Mouse (Mus musculus): ENCODE measurements around the gene Efcab6. TPM values are rescaled to one million over a fixed set of nuclear protein-coding genes. Genes with fewer than 3 reads are reported as not detected.

Efcab6 gene
- polyA plus RNA-seq, 1 experiment: not detected

DNA sequence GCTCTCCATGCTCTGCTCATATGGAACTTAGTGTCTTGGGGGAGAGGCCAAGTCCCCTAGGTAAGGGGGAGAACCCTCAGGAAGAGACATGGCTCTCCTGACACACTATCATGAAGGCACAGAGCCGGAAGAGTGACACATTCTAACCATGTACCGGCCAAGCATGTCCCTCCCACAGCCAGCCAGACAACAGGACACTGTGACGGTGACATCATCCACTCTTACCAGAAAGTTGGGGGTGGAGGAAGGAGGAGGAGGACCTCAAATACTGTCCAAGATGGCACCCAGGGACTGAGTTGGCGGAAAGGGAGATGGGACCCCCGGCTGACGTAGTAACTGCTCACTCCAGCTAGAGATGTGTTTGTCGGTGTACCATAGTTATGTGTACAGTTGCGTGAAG is 181.4 kb downstream of the Efcab6 start:
- TF ChIP-seq CTCF (IDR thresholded peaks at IDR 0.05; ENCODE audit: control insufficient read depth, insufficient read depth, low read length): no peak
- TF ChIP-seq POLR2A (IDR thresholded peaks at IDR 0.05; ENCODE audit: borderline replicate concordance, control insufficient read depth, low read depth, low read length): no peak
- H3K4me1 ChIP-seq (ENCODE audit: control insufficient read depth, insufficient read depth, low read length): no peaks in the 10 kb centered on the region; the same call in 1 of the 2 replicates
- no peak overlapping the region for H3K27ac ChIP-seq (ENCODE audit: control insufficient read depth, insufficient read depth, low read depth, low read length, poor library complexity)
- 89% methylated on average over 8 of the region's 8 CpGs for WGBS
- no peak overlapping the region for H3K4me3 ChIP-seq (replicated peaks; ENCODE audit: control insufficient read depth, low read depth, low read length)

DNA sequence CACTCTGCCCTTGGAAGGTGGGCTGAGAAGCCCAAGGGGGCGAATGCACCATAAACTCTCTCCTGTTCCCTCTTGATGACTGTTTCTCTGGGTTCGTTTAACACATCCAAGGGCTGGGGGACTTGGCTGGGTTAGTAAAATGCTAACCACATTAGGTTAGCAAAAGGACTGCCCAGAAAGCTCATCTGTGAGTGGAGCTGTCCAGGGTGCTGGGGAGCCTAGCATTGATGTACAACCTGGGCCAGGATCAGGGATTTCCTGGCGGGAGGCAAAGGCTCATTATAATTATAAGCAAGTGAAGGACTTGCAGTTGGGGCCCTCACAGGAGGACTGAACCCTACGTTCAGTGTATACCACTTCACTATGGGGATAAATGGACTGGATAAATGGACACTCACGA is 185.3 kb downstream of the Efcab6 start:
- no peak overlapping the region for H3K27ac ChIP-seq (ENCODE audit: control insufficient read depth, insufficient read depth, low read depth, low read length, poor library complexity)
- no peaks in the 10 kb centered on the region; the same call in 1 of the 2 replicates for H3K4me1 ChIP-seq (ENCODE audit: control insufficient read depth, insufficient read depth, low read length)
- 21% methylated on average over 5 of the region's 5 CpGs for WGBS
- TF ChIP-seq POLR2A (IDR thresholded peaks at IDR 0.05; ENCODE audit: borderline replicate concordance, control insufficient read depth, low read depth, low read length) (no peak), CTCF (IDR thresholded peaks at IDR 0.05; ENCODE audit: control insufficient read depth, insufficient read depth, low read length) (no peak)
- H3K4me3 ChIP-seq (replicated peaks; ENCODE audit: control insufficient read depth, low read depth, low read length): no peak overlapping the region

DNA sequence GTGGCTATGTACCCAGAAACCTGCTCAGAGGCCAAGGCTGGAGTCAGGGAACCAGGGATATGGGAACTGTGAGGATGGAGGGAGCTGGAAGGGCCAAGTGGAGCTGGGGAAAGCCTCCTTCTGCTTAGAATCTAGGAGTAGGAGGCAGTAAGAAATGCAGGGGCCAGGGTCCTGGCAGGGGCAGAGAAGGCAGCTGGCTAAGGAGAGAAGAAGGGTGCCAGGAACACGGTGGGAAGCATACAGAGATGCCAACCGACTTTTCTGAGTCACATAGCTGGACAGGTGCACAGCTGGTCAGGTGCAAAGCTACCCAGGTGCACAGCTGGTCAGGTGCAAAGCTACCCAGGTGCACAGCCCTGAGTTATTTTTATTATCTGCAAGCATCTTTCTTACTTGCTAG is 187.3 kb downstream of the Efcab6 start:
- TF ChIP-seq POLR2A (IDR thresholded peaks at IDR 0.05; ENCODE audit: borderline replicate concordance, control insufficient read depth, low read depth, low read length) (no peak), CTCF (IDR thresholded peaks at IDR 0.05; ENCODE audit: control insufficient read depth, insufficient read depth, low read length) (no peak)
- no peak overlapping the region for H3K4me3 ChIP-seq (replicated peaks; ENCODE audit: control insufficient read depth, low read depth, low read length)
- no peaks in the 10 kb centered on the region for H3K4me1 ChIP-seq (ENCODE audit: control insufficient read depth, insufficient read depth, low read length)
- H3K27ac ChIP-seq (ENCODE audit: control insufficient read depth, insufficient read depth, low read depth, low read length, poor library complexity): no peak overlapping the region
- WGBS: 71% methylated on average over 2 of the region's 2 CpGs

DNA sequence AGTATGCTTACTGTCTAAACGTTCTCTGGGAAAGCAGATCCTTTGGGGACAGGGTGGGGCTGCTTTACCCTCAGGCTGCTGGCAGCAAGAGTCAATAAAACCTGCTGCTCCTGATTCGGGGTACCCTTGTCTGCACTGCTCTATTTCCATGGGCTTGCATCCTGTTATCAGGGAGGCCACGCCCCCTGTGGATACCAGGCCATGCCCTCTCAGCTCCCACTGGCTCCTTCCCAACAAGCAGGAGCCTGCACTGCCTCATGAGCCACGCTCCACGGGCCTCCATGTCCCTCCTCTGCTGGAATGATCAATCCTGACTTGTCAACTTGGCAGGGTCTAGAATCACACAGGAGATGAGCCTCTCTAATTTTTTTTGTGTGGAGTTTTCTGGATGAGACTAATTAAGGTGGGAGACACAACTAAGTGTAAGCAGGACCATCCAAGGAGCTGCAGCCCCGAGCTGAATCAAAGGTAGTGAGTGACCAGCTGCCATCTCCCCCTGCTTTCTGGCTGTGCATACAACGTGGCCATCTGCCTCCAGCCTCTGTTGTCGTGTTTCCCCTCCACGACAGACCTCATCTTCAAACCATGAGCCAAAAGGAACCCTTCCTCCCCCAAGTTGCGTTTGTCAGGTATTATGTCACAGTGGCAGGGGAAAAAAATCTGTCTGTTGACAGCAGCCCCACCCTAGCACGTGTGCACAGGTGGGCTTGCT is 187.9 kb downstream of the Efcab6 start:
- TF ChIP-seq POLR2A (IDR thresholded peaks at IDR 0.05; ENCODE audit: borderline replicate concordance, control insufficient read depth, low read depth, low read length) (no peak), CTCF (IDR thresholded peaks at IDR 0.05; ENCODE audit: control insufficient read depth, insufficient read depth, low read length) (no peak)
- Histone ChIP-seq H3K4me1 (ENCODE audit: control insufficient read depth, insufficient read depth, low read length) (no peaks in the 10 kb centered on the region), H3K4me3 (replicated peaks; ENCODE audit: control insufficient read depth, low read depth, low read length) (no peak overlapping the region), H3K27ac (ENCODE audit: control insufficient read depth, insufficient read depth, low read depth, low read length, poor library complexity) (no peak overlapping the region)
- 49% methylated on average over 11 of the region's 11 CpGs for WGBS

DNA sequence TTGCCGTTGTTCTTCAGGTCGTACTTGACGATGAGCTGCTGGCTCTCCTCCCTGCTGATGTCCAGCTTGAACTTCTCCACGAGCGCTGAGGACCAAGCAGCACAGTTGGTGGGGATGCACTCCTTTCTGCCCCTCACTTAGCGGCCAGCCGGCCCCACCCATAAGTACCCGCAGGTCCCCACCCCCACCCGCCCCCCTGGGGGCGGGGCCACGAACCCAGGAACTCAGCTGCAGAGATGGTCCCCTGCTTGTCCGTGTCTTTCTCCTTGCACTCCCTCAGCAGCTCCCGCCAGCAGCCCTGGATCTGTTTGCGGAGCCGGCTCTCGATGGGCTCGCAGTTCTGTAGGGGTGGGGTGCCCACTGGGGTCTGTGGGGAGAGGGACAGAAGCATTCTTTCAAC is 194.2 kb downstream of the Efcab6 start:
- H3K4me1 ChIP-seq (ENCODE audit: control insufficient read depth, insufficient read depth, low read length): no peaks in the 10 kb centered on the region
- no peak overlapping the region for H3K27ac ChIP-seq (ENCODE audit: control insufficient read depth, insufficient read depth, low read depth, low read length, poor library complexity)
- 12% methylated on average over 17 of the region's 17 CpGs for WGBS
- no peak for TF ChIP-seq CTCF (IDR thresholded peaks at IDR 0.05; ENCODE audit: control insufficient read depth, insufficient read depth, low read length)
- TF ChIP-seq POLR2A (IDR thresholded peaks at IDR 0.05; ENCODE audit: borderline replicate concordance, control insufficient read depth, low read depth, low read length): no peak
- H3K4me3 ChIP-seq (replicated peaks; ENCODE audit: control insufficient read depth, low read depth, low read length): no peak overlapping the region

DNA sequence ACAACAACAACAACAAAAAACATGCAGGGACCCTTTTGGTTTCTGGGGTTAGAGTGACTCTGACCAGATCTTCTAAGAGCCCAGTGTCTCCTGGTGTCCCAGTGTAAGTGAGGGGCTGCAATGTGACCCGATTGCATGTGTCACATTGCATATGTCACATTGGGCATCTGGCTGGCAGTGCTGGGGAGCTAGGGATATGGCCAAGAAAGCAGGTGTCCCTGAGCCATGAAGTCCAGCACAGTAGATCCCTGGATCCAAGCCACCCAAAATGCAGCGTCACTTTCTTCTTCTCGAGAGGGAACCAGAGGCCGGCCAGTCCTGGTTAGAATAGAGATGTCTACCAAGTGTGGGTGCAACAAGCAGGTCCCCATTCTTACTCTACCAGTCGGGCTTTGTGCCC is 199.6 kb downstream of the Efcab6 start:
- no peak overlapping the region for H3K27ac ChIP-seq (ENCODE audit: control insufficient read depth, insufficient read depth, low read depth, low read length, poor library complexity)
- WGBS: 72% methylated on average over 5 of the region's 5 CpGs
- H3K4me1 ChIP-seq (ENCODE audit: control insufficient read depth, insufficient read depth, low read length): no peaks in the 10 kb centered on the region
- TF ChIP-seq POLR2A (IDR thresholded peaks at IDR 0.05; ENCODE audit: borderline replicate concordance, control insufficient read depth, low read depth, low read length): no peak
- no peak for TF ChIP-seq CTCF (IDR thresholded peaks at IDR 0.05; ENCODE audit: control insufficient read depth, insufficient read depth, low read length)
- no peak overlapping the region for H3K4me3 ChIP-seq (replicated peaks; ENCODE audit: control insufficient read depth, low read depth, low read length)

DNA sequence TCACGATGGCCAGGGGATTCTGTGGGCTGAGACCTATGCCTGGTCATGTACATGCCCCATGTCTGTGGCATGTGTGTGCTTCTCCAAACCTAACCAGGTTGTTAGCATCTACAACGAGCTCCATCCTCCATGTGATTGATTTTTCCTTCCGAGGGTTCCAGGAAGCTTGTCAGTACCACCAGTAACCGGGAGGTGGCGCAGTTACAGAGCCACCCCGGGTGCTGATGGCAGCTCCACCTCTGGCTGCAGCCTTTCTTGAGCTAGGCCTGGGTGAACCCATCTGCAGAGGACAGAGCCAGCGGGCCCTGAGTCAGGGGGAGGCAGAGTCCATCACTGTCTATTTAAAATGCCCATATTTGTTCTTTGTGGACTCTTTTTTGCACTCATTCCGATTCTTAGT is 208.1 kb downstream of the Efcab6 start:
- WGBS: 15% methylated on average over 8 of the region's 8 CpGs
- peak; percentile 62 for TF ChIP-seq CTCF (IDR thresholded peaks at IDR 0.05; ENCODE audit: control insufficient read depth, insufficient read depth, low read length)
- no peak for TF ChIP-seq POLR2A (IDR thresholded peaks at IDR 0.05; ENCODE audit: borderline replicate concordance, control insufficient read depth, low read depth, low read length)
- H3K4me3 ChIP-seq (replicated peaks; ENCODE audit: control insufficient read depth, low read depth, low read length): no peak overlapping the region

DNA sequence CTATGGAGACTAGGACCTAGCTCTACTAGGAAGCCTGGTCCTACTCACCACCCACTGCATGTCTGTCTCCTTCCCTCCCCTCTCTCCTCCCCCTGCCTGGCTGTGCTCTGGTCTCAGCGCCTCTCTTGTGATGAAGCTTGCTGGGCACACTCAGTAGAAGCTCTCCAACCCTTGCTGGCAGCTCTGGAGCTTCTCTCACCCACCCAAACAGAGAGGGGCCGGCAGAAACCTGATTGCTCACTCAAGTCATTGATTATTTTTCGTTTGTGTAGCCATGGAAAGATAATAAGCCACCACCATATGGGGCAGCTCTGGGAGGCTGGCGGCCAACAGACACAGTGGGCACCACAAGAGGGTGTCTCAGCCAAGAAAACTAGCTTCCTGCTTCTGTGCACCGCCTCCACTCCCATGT is 211.8 kb downstream of the Efcab6 start:
- no peak overlapping the region for H3K4me3 ChIP-seq (replicated peaks; ENCODE audit: control insufficient read depth, low read depth, low read length)
- no peaks in the 10 kb centered on the region for H3K4me1 ChIP-seq (ENCODE audit: control insufficient read depth, insufficient read depth, low read length)
- H3K27ac ChIP-seq (ENCODE audit: control insufficient read depth, insufficient read depth, low read depth, low read length, poor library complexity): no peak overlapping the region
- TF ChIP-seq CTCF (IDR thresholded peaks at IDR 0.05; ENCODE audit: control insufficient read depth, insufficient read depth, low read length) (no peak), POLR2A (IDR thresholded peaks at IDR 0.05; ENCODE audit: borderline replicate concordance, control insufficient read depth, low read depth, low read length) (no peak)
- WGBS: 55% methylated on average over 5 of the region's 5 CpGs

More for the DNA sequence above, 208.1 kb downstream of the Efcab6 start:
- Histone ChIP-seq H3K27ac (ENCODE audit: control insufficient read depth, insufficient read depth, low read depth, low read length, poor library complexity) (no peak overlapping the region), H3K4me1 (ENCODE audit: control insufficient read depth, insufficient read depth, low read length) (no peaks in the 10 kb centered on the region)
